Mouse (Mus musculus): Measurements from ENCODE around the gene Acot5. TPM values are rescaled to one million over a fixed set of nuclear protein-coding genes. Genes with fewer than 3 reads are reported as not detected.
"Not testable (repeated sequence)": the region's sequence is repeated elsewhere in the genome, so short reads cannot be mapped to it uniquely, and the experiment has no call there.

The Acot5 gene
- polyA plus RNA-seq, 1 experiment from 2014 or later: not detected

DNA sequence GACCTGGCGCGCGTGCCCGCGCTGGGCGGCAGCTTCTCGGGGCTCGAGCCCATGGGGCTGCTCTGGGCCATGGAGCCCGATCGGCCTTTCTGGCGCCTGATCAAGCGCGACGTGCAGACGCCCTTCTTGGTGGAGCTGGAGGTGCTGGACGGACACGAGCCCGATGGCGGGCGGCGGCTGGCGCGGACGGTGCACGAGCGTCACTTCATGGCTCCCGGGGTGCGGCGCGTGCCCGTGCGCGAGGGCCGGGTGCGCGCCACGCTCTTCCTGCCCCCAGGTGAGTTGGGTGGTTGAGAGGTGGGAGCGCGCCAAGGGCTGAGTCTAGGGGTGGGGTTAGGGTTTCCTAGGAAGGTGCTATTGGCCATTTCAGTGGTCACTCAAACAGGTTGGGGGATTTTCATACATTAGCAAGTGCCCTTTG lies 30.4 kb upstream of the Acot5 start, which contains the start of gene Gm49366:
Gene Gm49366 (plus strand): TSS at position 245 of the 421 bp plus-strand sequence.
- not testable (repeated sequence) for ATAC-seq (ENCODE audit: low FRiP score, low read depth)
- H3K4me3 ChIP-seq: peak within 1 kb of the TSS; percentile 43

DNA sequence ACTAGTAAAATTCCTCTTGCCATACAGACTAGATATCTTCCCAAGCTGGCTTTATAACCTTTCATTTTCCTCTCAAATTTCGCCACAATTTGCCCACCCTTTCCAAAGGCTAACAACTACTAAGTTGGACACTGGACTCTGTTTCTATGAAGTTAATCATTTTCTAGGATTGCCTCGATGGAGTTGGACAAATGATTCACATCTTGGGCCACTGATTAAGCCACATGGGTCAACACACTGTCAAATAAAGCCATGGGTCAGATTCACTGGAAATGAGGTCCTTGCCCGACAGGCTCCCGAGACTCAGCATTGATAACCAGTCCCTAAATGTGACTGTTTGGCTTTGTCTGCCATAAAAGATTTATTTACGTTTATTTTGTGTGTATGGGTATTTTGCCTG lies 26.9 kb upstream of the Acot5 start:
- no peaks in the 10 kb centered on the region for H3K4me1 ChIP-seq
- WGBS: 96% methylated on average over 5 of the region's 5 CpGs

More for the DNA sequence above, 30.4 kb upstream of the Acot5 start, which contains the start of gene Gm49366:
- 2% methylated on average over 39 of the region's 39 CpGs for WGBS
- H3K9me3 ChIP-seq; H3K27ac ChIP-seq (replicated peaks); H3K36me3 ChIP-seq; H3K4me1 ChIP-seq: not testable (repeated sequence)
- H3K9ac ChIP-seq (replicated peaks): peak within 1 kb of the TSS; percentile 39; the same call in 1 of the 2 replicates
- peaks cover 12% of the 10 kb centered on the region for H3K27me3 ChIP-seq
- H3K4me2 ChIP-seq (replicated peaks): peak within 1 kb of the TSS; percentile 60

GRCm38 (mm10) chr12:84044045-84044444 lies 25.1 kb upstream of the Acot5 start:
- Histone ChIP-seq H3K27ac (replicated peaks) (no peak overlapping the region), H3K27me3 (no peaks in the 10 kb centered on the region), H3K4me3 (no peak overlapping the region), H3K36me3 (no peaks in the 10 kb centered on the region), H3K4me2 (replicated peaks) (no peak overlapping the region), H3K9me3 (peaks cover 16% of the 10 kb centered on the region; the same call in 1 of the 2 replicates), H3K9ac (replicated peaks) (no peak overlapping the region), H3K4me1 (no peaks in the 10 kb centered on the region)
- ATAC-seq (ENCODE audit: low FRiP score, low read depth): no peak
- WGBS: 73% methylated on average over 2 of the region's 2 CpGs

More for the DNA sequence above, 26.9 kb upstream of the Acot5 start:
- no peak overlapping the region for H3K4me3 ChIP-seq
- H3K9ac ChIP-seq (replicated peaks): no peak overlapping the region
- peaks cover 9% of the 10 kb centered on the region; the same call in 1 of the 2 replicates for H3K9me3 ChIP-seq
- H3K4me2 ChIP-seq (replicated peaks): no peak overlapping the region
- no peak overlapping the region for H3K27ac ChIP-seq (replicated peaks)
- no peaks in the 10 kb centered on the region for H3K36me3 ChIP-seq
- H3K27me3 ChIP-seq: peaks cover 8% of the 10 kb centered on the region
- ATAC-seq (ENCODE audit: low FRiP score, low read depth): no peak

- no peak for ATAC-seq (ENCODE audit: low FRiP score, low read depth)
- H3K4me2 ChIP-seq (replicated peaks): no peak overlapping the region
Measured at GRCm38 (mm10) chr12:84046906-84047305, 22.2 kb upstream of the Acot5 start.

GRCm38 (mm10) chr12:84050744-84051143 lies 18.4 kb upstream of the Acot5 start:
- H3K27me3 ChIP-seq: peaks cover 20% of the 10 kb centered on the region
- 86% methylated on average over 5 of the region's 5 CpGs for WGBS
- not testable (repeated sequence) for ATAC-seq (ENCODE audit: low FRiP score, low read depth)

More at GRCm38 (mm10) chr12:84046906-84047305, 22.2 kb upstream of the Acot5 start:
- Histone ChIP-seq H3K36me3 (no peaks in the 10 kb centered on the region), H3K4me3 (no peak overlapping the region), H3K27me3 (no peaks in the 10 kb centered on the region), H3K9ac (replicated peaks) (no peak overlapping the region), H3K9me3 (0 out of 2 replicates have a peak, but pooled peaks cover 8% of the 10 kb centered on the region), H3K4me1 (no peaks in the 10 kb centered on the region), H3K27ac (replicated peaks) (no peak overlapping the region)
- 92% methylated on average over 1 of the region's 1 CpGs for WGBS

GRCm38 (mm10) chr12:84051937-84052474 lies 17.1 kb upstream of the Acot5 start, which contains the start of gene Acot3:
TSS of gene Acot3 (plus strand) at chr12:84052144.
- Histone ChIP-seq H3K9ac (replicated peaks) (no peak within 1 kb of the TSS), H3K27ac (replicated peaks) (no peak within 1 kb of the TSS), H3K4me1 (0 out of 2 replicates have a peak, but pooled peaks cover 3% of the 10 kb centered on the region), H3K9me3 (0 out of 2 replicates have a peak, but pooled peaks cover 8% of the 10 kb centered on the region), H3K4me3 (no peak within 1 kb of the TSS), H3K4me2 (replicated peaks) (peak within 1 kb of the TSS; percentile 67; the same call in 1 of the 2 replicates), H3K36me3 (no peaks in the 10 kb centered on the region), H3K27me3 (peaks cover 20% of the 10 kb centered on the region)
- WGBS: 82% methylated on average over 5 of the region's 5 CpGs
- no peak for ATAC-seq (ENCODE audit: low FRiP score, low read depth)

More at GRCm38 (mm10) chr12:84050744-84051143, 18.4 kb upstream of the Acot5 start:
- not testable (repeated sequence) for H3K4me2 ChIP-seq (replicated peaks); H3K9me3 ChIP-seq; H3K4me3 ChIP-seq; H3K9ac ChIP-seq (replicated peaks); H3K36me3 ChIP-seq; H3K4me1 ChIP-seq; H3K27ac ChIP-seq (replicated peaks)

- Histone ChIP-seq H3K4me2 (replicated peaks) (no peak overlapping the region), H3K9ac (replicated peaks) (no peak overlapping the region), H3K36me3 (no peaks in the 10 kb centered on the region), H3K27ac (replicated peaks) (no peak overlapping the region), H3K4me3 (no peak overlapping the region), H3K4me1 (0 out of 2 replicates have a peak, but pooled peaks cover 3% of the 10 kb centered on the region), H3K9me3 (0 out of 2 replicates have a peak, but pooled peaks cover 3% of the 10 kb centered on the region), H3K27me3 (peaks cover 20% of the 10 kb centered on the region)
- WGBS: 85% methylated on average over 7 of the region's 7 CpGs
- no peak for ATAC-seq (ENCODE audit: low FRiP score, low read depth)
Measured at GRCm38 (mm10) chr12:84052609-84053008, 16.5 kb upstream of the Acot5 start.

GRCm38 (mm10) chr12:84053173-84053572 lies 16.0 kb upstream of the Acot5 start:
- 0 out of 2 replicates have a peak, but pooled peaks cover 3% of the 10 kb centered on the region for H3K9me3 ChIP-seq
- H3K9ac ChIP-seq (replicated peaks): peak overlapping the region; percentile 52
- no peak overlapping the region for H3K27ac ChIP-seq (replicated peaks)
- ATAC-seq (ENCODE audit: low FRiP score, low read depth): no peak
- peaks cover 20% of the 10 kb centered on the region for H3K27me3 ChIP-seq
- peak overlapping the region; percentile 49 for H3K4me3 ChIP-seq
- WGBS: 13% methylated on average over 16 of the region's 16 CpGs
- H3K36me3 ChIP-seq: no peaks in the 10 kb centered on the region
- 0 out of 2 replicates have a peak, but pooled peaks cover 3% of the 10 kb centered on the region for H3K4me1 ChIP-seq
- peak overlapping the region; percentile 67 for H3K4me2 ChIP-seq (replicated peaks)

DNA sequence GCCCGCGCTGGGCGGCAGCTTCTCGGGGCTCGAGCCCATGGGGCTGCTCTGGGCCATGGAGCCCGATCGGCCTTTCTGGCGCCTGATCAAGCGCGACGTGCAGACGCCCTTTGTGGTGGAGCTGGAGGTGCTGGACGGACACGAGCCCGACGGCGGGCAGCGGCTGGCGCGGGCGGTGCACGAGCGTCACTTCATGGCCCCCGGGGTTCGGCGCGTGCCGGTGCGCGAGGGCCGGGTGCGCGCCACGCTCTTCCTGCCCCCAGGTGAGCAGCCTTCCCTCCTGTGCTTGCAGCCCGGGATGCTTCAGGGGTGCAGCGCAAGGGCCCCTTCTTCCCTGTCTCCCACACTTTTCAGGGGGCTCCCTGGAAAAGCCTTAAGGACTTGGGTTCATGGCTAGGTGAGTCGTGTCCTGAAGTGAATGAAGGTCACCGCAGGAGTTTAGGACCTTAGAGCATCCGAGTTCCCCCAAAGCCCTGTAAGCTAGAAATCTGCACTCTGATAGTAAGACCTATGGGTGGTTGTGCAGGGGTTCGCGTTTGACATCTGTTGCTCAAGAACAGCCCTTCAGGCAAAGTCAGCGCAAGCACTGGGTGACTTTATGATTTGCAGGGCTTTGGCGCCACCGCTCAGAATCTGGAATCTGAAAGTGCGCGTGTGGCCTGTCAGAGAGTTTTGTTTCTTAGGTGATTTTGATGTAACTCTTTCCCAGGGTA lies 15.3 kb upstream of the Acot5 start:
- H3K4me3 ChIP-seq: peak overlapping the region; percentile 49
- no peak overlapping the region for H3K27ac ChIP-seq (replicated peaks)
- H3K9me3 ChIP-seq: 0 out of 2 replicates have a peak, but pooled peaks cover 2% of the 10 kb centered on the region
- peak overlapping the region; percentile 52 for H3K9ac ChIP-seq (replicated peaks)
- H3K36me3 ChIP-seq: no peaks in the 10 kb centered on the region
- H3K27me3 ChIP-seq: peaks cover 20% of the 10 kb centered on the region
- ATAC-seq (ENCODE audit: low FRiP score, low read depth): no peak
- WGBS: 2% methylated on average over 41 of the region's 46 CpGs
- 0 out of 2 replicates have a peak, but pooled peaks cover 3% of the 10 kb centered on the region for H3K4me1 ChIP-seq
- peak overlapping the region; percentile 67 for H3K4me2 ChIP-seq (replicated peaks)

- H3K36me3 ChIP-seq: no peaks in the 10 kb centered on the region
- WGBS: 28% methylated on average over 2 of the region's 2 CpGs
- no peak for ATAC-seq (ENCODE audit: low FRiP score, low read depth)
Measured at GRCm38 (mm10) chr12:84060946-84061345, 8.2 kb upstream of the Acot5 start.

DNA sequence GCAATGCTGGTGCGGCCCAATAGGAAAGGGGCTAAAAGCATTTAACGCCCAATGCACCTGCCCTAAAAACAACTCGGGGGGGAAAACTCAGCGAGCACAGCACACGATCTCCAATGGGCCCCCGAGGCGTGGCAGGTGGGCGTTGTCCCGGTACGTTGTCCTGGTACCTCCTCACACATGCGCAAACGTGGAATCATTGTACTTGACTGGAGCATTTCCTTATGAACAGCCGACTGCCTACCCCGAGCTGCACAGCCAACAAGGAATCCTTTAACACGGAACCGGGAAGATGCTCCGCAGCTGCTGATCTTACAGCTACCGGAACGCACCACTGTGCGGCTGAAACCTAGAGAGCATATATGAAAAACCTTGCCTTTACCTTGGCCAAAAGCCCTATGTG lies 6.8 kb upstream of the Acot5 start:
- Histone ChIP-seq H3K9ac (replicated peaks) (no peak overlapping the region), H3K27ac (replicated peaks) (no peak overlapping the region), H3K4me2 (replicated peaks) (no peak overlapping the region), H3K4me1 (no peaks in the 10 kb centered on the region), H3K36me3 (no peaks in the 10 kb centered on the region), H3K9me3 (no peaks in the 10 kb centered on the region), H3K27me3 (no peaks in the 10 kb centered on the region), H3K4me3 (no peak overlapping the region)
- no peak for ATAC-seq (ENCODE audit: low FRiP score, low read depth)
- WGBS: 93% methylated on average over 20 of the region's 20 CpGs

More at GRCm38 (mm10) chr12:84060946-84061345, 8.2 kb upstream of the Acot5 start:
- no peak overlapping the region for H3K27ac ChIP-seq (replicated peaks)
- no peaks in the 10 kb centered on the region; the same call in 1 of the 2 replicates for H3K27me3 ChIP-seq
- H3K4me3 ChIP-seq: no peak overlapping the region
- H3K4me1 ChIP-seq: no peaks in the 10 kb centered on the region
- H3K9ac ChIP-seq (replicated peaks): no peak overlapping the region
- no peak overlapping the region for H3K4me2 ChIP-seq (replicated peaks)
- H3K9me3 ChIP-seq: no peaks in the 10 kb centered on the region

- no peaks in the 10 kb centered on the region for H3K4me1 ChIP-seq
- no peaks in the 10 kb centered on the region for H3K9me3 ChIP-seq
- no peak overlapping the region for H3K4me3 ChIP-seq
- H3K9ac ChIP-seq (replicated peaks): no peak overlapping the region
- no peak for ATAC-seq (ENCODE audit: low FRiP score, low read depth)
- H3K36me3 ChIP-seq: no peaks in the 10 kb centered on the region
- peaks cover 5% of the 10 kb centered on the region for H3K27me3 ChIP-seq
- H3K27ac ChIP-seq (replicated peaks): no peak overlapping the region
- H3K4me2 ChIP-seq (replicated peaks): no peak overlapping the region
- WGBS: 71% methylated on average over 5 of the region's 5 CpGs
Measured at GRCm38 (mm10) chr12:84063228-84063627, 5.9 kb upstream of the Acot5 start.

Data from midbrain, embryonic 12.5 days (tissue).